9 mouse cellular contexts compared by ENCODE assay signal in genomic region chr7:35036266-35036731, GRCm38 (mm10). TPM values are rescaled to one million over a fixed set of nuclear protein-coding genes. Genes with fewer than 3 reads are reported as not detected.
DNase-seq lines count a peak whose midpoint lies in the region; ATAC-seq and TF ChIP-seq lines count a peak whose summit lies in the region.
"Had no signal": no experiment of that assay in that cellular context is flagged by ENCODE, and none has a peak within 500 bp of the region (broad histone marks: within the 10 kb centered on the region; RNA-seq: fewer than 3 reads in every experiment).

No protein-coding gene starts in this region.

- WGBS in neural tube, embryonic 13.5 days: 30% methylated on average over 5 of the region's 5 CpGs

- no peak for TF ChIP-seq CTCF in layer of hippocampus, adult 2 months (conservative IDR thresholded peaks at IDR 0.05)

- peak overlapping the region; percentile 64; the same call in 1 of the 2 replicates for H3K27ac ChIP-seq in layer of hippocampus, adult 2 months
- H3K27ac ChIP-seq in neural tube, embryonic 13.5 days (replicated peaks): peak overlapping the region; percentile 70

- H3K9ac ChIP-seq in neural tube, embryonic 13.5 days: peak overlapping the region; percentile 31; the same call in 1 of the 2 replicates

- peaks cover 27% of the 10 kb centered on the region; the same call in 1 of the 2 replicates for H3K36me3 ChIP-seq in neural tube, embryonic 13.5 days

- H3K9me3 ChIP-seq in neural tube, embryonic 13.5 days: no peaks in the 10 kb centered on the region
- H3K9me3 ChIP-seq: megakaryocyte, embryonic 14.5 days had no signal

- ATAC-seq in neural tube, embryonic 13.5 days (ENCODE audit: low read depth): peak; percentile 90

- H3K4me1 ChIP-seq in neural tube, embryonic 13.5 days (replicated peaks): peaks cover 51% of the 10 kb centered on the region

- no peak overlapping the region for H3K4me3 ChIP-seq in layer of hippocampus, adult 2 months
- no peak overlapping the region for H3K4me3 ChIP-seq in neural tube, embryonic 13.5 days
- H3K4me3 ChIP-seq: megakaryocyte, embryonic 14.5 days had no signal

- intact Hi-C loops in gastrocnemius, postnatal 14 days (cut with DNase I; ENCODE audit: low total_unique reads): no loop called here

- DNase-seq in layer of hippocampus, adult 2 months (ENCODE audit: low spot score in 2 of 2): peak in 1 of 2 experiments; percentile 38
- no peak for DNase-seq in layer of hippocampus, postnatal 25 days (ENCODE audit: extremely low spot score in 1 of 2, low spot score in 1 of 2)
- peak; percentile 75 for DNase-seq in adrenal gland, postnatal 10 days
- peak; percentile 76 for DNase-seq in gastrocnemius, postnatal 14 days
- DNase-seq in kidney, postnatal 25 days: peak; percentile 56 to 68
- no peak for DNase-seq in spleen, adult 12 weeks (ENCODE audit: low spot score)
- DNase-seq in thymus, postnatal 0 days (ENCODE audit: low spot score): no peak

- H3K27me3 ChIP-seq in neural tube, embryonic 13.5 days: no peaks in the 10 kb centered on the region
- H3K27me3 ChIP-seq: megakaryocyte, embryonic 14.5 days had no signal

- H3K4me2 ChIP-seq in neural tube, embryonic 13.5 days: no peak overlapping the region

RNA-seq across cellular contexts. Expression of gene Cebpg, which starts 20.1 kb away (rescaled TPM):
- 10 to 100 TPM; 28.0 to 32.8 TPM for total RNA-seq in layer of hippocampus, adult 2 months (2021)
- 10 to 100 TPM; 26.1 to 27.7 TPM for total RNA-seq in layer of hippocampus, postnatal 25 days (2021)
- total RNA-seq in adrenal gland, postnatal 10 days (2021): 10 to 100 TPM; 41.6 to 51.3 TPM
- total RNA-seq in gastrocnemius, postnatal 14 days (2021): 10 to 100 TPM; 24.5 to 30.4 TPM
- 38.7 and 40.0 TPM in 2 replicates for polyA plus RNA-seq in neural tube, embryonic 13.5 days (2015; fragmentation: Nextera tagmentation; extraction: Ambion mirVana)
- 40.5 and 43.7 TPM in 2 replicates for polyA plus RNA-seq in thymus, postnatal 0 days (2015; fragmentation: Nextera tagmentation; extraction: Ambion mirVana)

Comparison
In these comparisons a context has a peak if more than half of its experiments do, and no peak if none do; other contexts are left out.
1. DNase-seq: peak in adrenal gland, postnatal 10 days (single experiment), gastrocnemius, postnatal 14 days (single experiment) and kidney, postnatal 25 days (2 of 2); none in layer of hippocampus, postnatal 25 days (0 of 2), spleen, adult 12 weeks (single experiment) and thymus, postnatal 0 days (single experiment).